ENCODE assay signal across 11 mouse cellular contexts in genomic region chr7:120863476-120863875, GRCm38 (mm10). TPM values are rescaled to one million over a fixed set of nuclear protein-coding genes. Genes with fewer than 3 reads are reported as not detected.
A peak's percentile ranks its signal among the peaks of the same experiment; 100 is the strongest.
DNase-seq lines count a peak whose midpoint lies in the region; ATAC-seq and TF ChIP-seq lines count a peak whose summit lies in the region.
"Had no signal": no experiment of that assay in that cellular context is flagged by ENCODE, and none has a peak within 500 bp of the region (broad histone marks: within the 10 kb centered on the region; RNA-seq: fewer than 3 reads in every experiment).

No protein-coding gene starts in this region.

- no peak for DNase-seq in kidney, postnatal 0 days (ENCODE audit: low spot score)
- no peak for DNase-seq in kidney, postnatal 4 days
- peak; percentile 11 for DNase-seq in yolk sac, embryonic 10.5 days (ENCODE audit: low spot score)
- no peak for DNase-seq in frontal cortex, postnatal 36 days (ENCODE audit: low spot score in 2 of 2)
- no peak for DNase-seq in right cerebral cortex, adult 18-20 months
- DNase-seq: kidney, adult 2 months; lung, postnatal 4 days had no signal

- no peak for ATAC-seq in kidney, postnatal 0 days (replicated peaks; ENCODE audit: low FRiP score, low read depth)
- no peak for ATAC-seq in embryonic facial prominence, embryonic 13.5 days (ENCODE audit: insufficient number of reproducible peaks, insufficient read depth, low FRiP score, low TSS enrichment, low read depth)
- ATAC-seq in limb, embryonic 15.5 days (ENCODE audit: insufficient number of reproducible peaks, low FRiP score, low TSS enrichment, low read depth) = no peak
- ATAC-seq: activated CD4-positive, CD25-positive, alpha-beta regulatory T cell, adult 4 months had no signal

- no peaks in the 10 kb centered on the region for H3K36me3 ChIP-seq in kidney, postnatal 0 days (ENCODE audit: insufficient read depth, low read length)
- H3K36me3 ChIP-seq in embryonic facial prominence, embryonic 13.5 days = peaks cover 12% of the 10 kb centered on the region
- H3K36me3 ChIP-seq in limb, embryonic 15.5 days = peaks cover 13% of the 10 kb centered on the region

- peaks cover 17% of the 10 kb centered on the region; the same call in 1 of the 2 replicates for H3K4me1 ChIP-seq in kidney, postnatal 0 days (replicated peaks; ENCODE audit: insufficient read depth, low read length)
- peaks cover 67% of the 10 kb centered on the region for H3K4me1 ChIP-seq in embryonic facial prominence, embryonic 13.5 days
- H3K4me1 ChIP-seq in limb, embryonic 15.5 days = peaks cover 61% of the 10 kb centered on the region

- TF ChIP-seq CTCF in kidney, postnatal 0 days (IDR thresholded peaks at IDR 0.05; ENCODE audit: low read depth) = no peak

- no peak overlapping the region for H3K9ac ChIP-seq in kidney, postnatal 0 days (ENCODE audit: low read depth, low read length)
- H3K9ac ChIP-seq in embryonic facial prominence, embryonic 13.5 days = no peak overlapping the region
- H3K9ac ChIP-seq in limb, embryonic 15.5 days = no peak overlapping the region

- WGBS in kidney, postnatal 0 days = 50% methylated on average over 5 of the region's 5 CpGs
- 13% methylated on average over 5 of the region's 5 CpGs for WGBS in embryonic facial prominence, embryonic 13.5 days
- WGBS in limb, embryonic 15.5 days = 37% methylated on average over 5 of the region's 5 CpGs

- no peaks in the 10 kb centered on the region for H3K9me3 ChIP-seq in kidney, postnatal 0 days (replicated peaks; ENCODE audit: low read length)
- H3K9me3 ChIP-seq in embryonic facial prominence, embryonic 13.5 days = no peaks in the 10 kb centered on the region
- H3K9me3 ChIP-seq in limb, embryonic 15.5 days = no peaks in the 10 kb centered on the region

- no peak overlapping the region for H3K4me3 ChIP-seq in kidney, postnatal 0 days (replicated peaks; ENCODE audit: low read depth, low read length)
- no peak overlapping the region for H3K4me3 ChIP-seq in embryonic facial prominence, embryonic 13.5 days
- H3K4me3 ChIP-seq in limb, embryonic 15.5 days = no peak overlapping the region

- no peaks in the 10 kb centered on the region for H3K27me3 ChIP-seq in kidney, postnatal 0 days (ENCODE audit: insufficient read depth, low read length)
- no peaks in the 10 kb centered on the region for H3K27me3 ChIP-seq in embryonic facial prominence, embryonic 13.5 days
- H3K27me3 ChIP-seq in limb, embryonic 15.5 days = no peaks in the 10 kb centered on the region

- peak overlapping the region; percentile 31; the same call in 1 of the 2 replicates for H3K27ac ChIP-seq in kidney, postnatal 0 days
- H3K27ac ChIP-seq in embryonic facial prominence, embryonic 13.5 days = peak overlapping the region; percentile 74
- peak overlapping the region; percentile 55 for H3K27ac ChIP-seq in limb, embryonic 15.5 days

- no peak overlapping the region for H3K4me2 ChIP-seq in kidney, postnatal 0 days (ENCODE audit: low read length)
- H3K4me2 ChIP-seq in embryonic facial prominence, embryonic 13.5 days = peak overlapping the region; percentile 38
- H3K4me2 ChIP-seq in limb, embryonic 15.5 days = no peak overlapping the region

RNA-seq across cellular contexts. Expression of gene Eef2k, which starts 20.8 kb away (rescaled TPM):
- 13.8 and 14.9 TPM in 2 replicates for polyA plus RNA-seq in kidney, postnatal 0 days (2015; fragmentation: Nextera tagmentation; extraction: Ambion mirVana)
- 36.6 and 39.4 TPM in 2 replicates for polyA plus RNA-seq in embryonic facial prominence, embryonic 13.5 days (2015; fragmentation: Nextera tagmentation; extraction: Ambion mirVana)
- polyA plus RNA-seq in limb, embryonic 15.5 days (2015; fragmentation: Nextera tagmentation; extraction: Ambion mirVana) = 83.7 and 87.9 TPM in 2 replicates

RNA-seq across cellular contexts. Expression of gene Gm5737, which starts 51.3 kb away (rescaled TPM):
- not detected in 2 replicates for polyA plus RNA-seq in kidney, postnatal 0 days (2015; fragmentation: Nextera tagmentation; extraction: Ambion mirVana)
- polyA plus RNA-seq in embryonic facial prominence, embryonic 13.5 days (2015; fragmentation: Nextera tagmentation; extraction: Ambion mirVana) = not detected in 2 replicates
- not detected in 2 replicates for polyA plus RNA-seq in limb, embryonic 15.5 days (2015; fragmentation: Nextera tagmentation; extraction: Ambion mirVana)
- polyA plus RNA-seq: activated CD4-positive, CD25-positive, alpha-beta regulatory T cell, adult 4 months; forebrain, embryonic 11.5 days; kidney, adult 2 months had no signal

RNA-seq across cellular contexts. Expression of gene Polr3e, which starts 54.1 kb away (rescaled TPM):
- 31.8 and 34.0 TPM in 2 replicates for polyA plus RNA-seq in kidney, postnatal 0 days (2015; fragmentation: Nextera tagmentation; extraction: Ambion mirVana)
- 37.9 and 38.2 TPM in 2 replicates for polyA plus RNA-seq in embryonic facial prominence, embryonic 13.5 days (2015; fragmentation: Nextera tagmentation; extraction: Ambion mirVana)
- 38.4 and 38.6 TPM in 2 replicates for polyA plus RNA-seq in limb, embryonic 15.5 days (2015; fragmentation: Nextera tagmentation; extraction: Ambion mirVana)
